Mouse (Mus musculus): ENCODE results near the gene Kctd20.

The Kctd20 gene

DNA sequence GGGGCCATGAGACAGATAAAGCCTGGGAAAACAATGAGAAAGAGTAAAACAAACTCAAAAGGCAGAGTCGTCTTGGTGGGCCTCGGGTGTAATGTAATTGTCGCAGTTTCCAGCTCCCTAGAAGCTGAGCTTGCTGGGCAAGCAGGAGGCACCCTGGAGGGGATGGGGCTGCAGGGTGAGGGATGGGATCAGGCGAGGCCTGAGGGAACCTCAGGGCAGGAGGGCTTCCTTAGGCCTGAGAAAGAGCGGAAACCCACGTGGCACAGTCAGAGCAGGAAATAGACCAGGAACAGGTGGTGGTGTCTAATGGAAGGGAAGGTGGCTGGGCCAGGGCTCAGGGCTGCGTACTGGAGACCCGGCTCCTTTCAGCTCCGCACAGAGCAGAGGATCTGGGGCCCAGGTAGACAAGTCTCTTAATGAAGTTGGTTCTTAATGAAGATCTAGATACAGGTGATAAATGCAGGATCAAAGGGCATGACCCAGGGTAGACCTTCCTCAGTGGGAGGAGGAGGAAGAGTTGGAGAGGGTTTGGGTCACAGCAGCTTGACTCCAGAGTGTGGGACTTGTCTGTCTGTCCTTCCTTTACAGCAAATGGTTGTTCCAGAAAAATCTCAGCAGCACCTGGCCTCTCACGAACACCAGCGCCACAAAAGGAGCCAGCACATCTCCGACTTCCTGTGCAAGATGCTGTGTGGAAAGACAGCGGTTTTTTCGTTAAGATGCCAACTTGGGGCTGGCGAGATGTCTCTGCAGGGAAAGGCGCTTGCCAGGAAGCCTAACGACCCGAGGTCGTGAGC is 17.4 kb upstream of the Kctd20 start:
- DNase-seq = no peak

DNA sequence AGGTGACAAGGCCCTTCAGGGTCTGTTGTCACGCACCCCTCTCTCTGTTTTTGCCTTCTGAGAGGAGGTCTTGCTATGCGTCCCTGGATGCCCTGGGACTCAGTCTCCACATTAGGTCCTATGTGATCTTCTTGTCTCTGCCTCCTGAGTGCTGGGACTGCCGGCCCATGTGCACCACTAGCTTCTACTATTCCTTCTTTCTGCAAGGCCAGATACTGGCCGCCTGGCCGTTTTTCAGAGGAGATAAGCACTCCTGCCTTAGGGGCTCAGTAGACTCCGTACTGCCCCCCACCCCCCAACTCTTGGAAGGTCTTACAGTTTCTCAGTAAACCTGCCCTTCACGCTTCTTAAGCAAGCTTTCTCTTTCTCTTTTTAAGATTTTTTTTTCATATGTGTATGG is 15.6 kb upstream of the Kctd20 start:
- DNase-seq = no peak

GRCm38 (mm10) chr17:28936622-28937345 is 15.0 kb upstream of the Kctd20 start:
- DNase-seq = no peak

DNA sequence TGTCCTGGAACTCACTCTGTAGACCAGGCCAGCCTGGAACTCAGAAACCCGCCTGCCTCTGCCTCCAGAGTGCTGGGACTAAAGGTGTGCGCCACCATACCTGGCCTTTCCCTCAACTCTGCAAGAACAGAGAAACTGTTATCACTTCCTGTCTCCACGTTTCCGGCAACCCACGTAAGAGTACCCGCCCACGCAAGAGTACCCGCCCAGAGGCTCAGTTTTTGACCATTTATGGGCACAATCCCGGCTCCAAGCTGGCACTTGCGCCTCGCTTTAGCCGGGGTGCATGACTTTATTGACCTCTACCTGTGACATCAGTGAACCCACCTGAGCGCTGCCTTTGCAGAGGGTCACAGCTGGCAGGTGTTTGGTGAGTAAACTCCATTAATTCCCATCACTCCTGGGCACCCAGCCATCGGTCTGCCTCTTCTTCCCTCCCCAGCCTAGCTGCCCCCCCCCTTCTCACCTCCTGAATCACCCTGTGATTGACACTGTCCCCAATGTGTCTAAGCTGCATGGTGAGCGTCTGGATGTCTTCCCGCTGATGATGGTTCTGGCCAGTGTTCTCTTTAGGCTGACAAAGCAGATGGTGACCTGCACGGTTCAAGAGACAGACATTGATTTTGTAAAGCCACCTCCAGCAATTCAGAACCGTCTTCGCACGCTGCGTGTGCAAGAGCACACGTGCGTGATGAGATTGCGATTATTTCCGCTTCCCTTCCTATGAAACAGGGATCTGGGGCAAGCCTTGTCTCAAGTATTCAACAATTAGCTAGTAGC is 10.8 kb upstream of the Kctd20 start:
- DNase-seq = no peak

DNA sequence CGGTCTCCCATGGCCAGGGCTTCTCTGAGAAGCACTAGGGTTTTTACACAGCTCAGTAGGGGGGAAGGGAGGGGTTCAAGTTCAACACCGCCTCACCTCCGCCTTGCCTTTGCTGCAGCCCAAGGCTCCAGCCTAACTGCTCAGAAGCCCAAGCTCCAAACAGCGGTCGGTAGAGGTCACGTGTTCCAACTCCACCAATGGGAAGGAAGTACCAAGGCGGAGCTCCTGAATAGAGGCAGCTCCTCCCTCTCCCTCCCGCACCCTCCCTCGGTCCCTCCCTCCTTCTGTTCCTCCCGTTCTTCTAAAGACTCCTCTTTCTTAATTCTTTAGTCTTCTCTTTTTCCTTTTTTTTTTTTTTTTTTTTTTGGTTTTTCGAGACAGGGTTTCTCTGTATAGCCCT is 9.6 kb upstream of the Kctd20 start:
- no peak for DNase-seq

DNA sequence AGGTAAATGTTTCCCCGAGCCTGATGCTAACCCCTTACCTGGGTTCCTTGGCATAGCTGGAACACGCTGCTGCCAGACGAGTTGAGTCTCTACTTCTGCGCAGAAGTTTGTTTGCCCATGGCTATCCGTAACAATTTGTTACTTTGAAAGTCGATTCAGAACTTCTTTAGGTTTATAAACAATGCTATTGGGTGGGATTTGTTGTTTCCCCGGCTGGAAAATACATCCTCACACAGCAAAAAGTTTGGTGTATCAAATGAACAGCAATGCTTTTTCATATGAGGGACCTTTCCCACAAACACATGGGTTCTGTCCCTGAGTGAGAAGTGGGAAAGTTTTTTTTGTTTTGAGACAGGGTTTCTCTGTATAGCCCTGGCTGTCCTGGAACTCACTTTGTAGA is 8.0 kb upstream of the Kctd20 start, which contains the start of gene Pxt1:
Gene Pxt1 (minus strand): TSS at position 101 of the 400 bp plus-strand sequence.
- DNase-seq = no peak

GRCm38 (mm10) chr17:28944481-28944880 is 7.3 kb upstream of the Kctd20 start:
- DNase-seq = no peak

DNA sequence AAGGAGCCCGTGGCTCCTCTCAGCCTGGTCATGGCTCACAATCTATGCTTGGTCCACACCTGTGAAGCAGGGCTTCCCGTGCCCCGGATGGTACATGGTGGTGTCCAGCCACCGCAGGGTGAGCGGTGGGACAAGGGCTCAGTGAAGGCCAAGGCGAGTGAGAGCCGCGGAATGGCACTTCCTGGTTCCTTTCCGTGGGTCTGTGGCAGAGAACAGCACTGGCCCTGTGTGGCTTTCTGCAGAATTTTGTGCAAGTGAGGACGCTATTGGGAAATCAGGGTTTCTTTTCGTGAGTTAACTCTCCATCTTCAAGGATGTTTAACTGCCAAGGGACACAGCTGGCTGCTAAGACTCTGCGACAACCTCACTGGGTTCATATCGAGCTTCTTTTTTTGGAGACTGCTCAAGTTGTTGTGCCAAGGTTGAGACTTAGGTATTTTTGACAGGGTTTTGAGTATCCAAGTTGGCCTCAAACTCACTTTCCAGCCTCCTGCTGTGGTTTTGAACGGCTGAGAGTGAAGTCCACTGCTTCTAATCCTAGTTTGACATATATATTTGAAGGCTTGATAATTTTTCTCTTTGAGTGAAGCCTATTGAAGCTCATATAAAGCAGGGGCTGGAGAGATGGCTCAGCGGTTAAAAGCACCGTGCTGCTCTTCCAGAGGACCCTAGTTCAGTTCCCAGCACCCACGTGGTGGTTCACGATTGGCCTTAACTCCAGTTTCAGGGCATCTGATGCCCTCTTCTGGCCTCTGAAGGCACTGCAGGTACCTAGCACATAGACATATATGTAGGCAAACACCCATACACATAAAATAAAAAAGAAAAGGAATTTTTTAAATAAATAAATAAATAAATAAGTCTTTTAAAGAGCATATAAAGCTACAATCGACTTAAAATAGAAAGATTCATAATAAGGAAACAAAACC is 4.5 kb upstream of the Kctd20 start:
- no peak for DNase-seq

GRCm38 (mm10) chr17:28948661-28949060 is 3.1 kb upstream of the Kctd20 start:
- DNase-seq = no peak

DNA sequence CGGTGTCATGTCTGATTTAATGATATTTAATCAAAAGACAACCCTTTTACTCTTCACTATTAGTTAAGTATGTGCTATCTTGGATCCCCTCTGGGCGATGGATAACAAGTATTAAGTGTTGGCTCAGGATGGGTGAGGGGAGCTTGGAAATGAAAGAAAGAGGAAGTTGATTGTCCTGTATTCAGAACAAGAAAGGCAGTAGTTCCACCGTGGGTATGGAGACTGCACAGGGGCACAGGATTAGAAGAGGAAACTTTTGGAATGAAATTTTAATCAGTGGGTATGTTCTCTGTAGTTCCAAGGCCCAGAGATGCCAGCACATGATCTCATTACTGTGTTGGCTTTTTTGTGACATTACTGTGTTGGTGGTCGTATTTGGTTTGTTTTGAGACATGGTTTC is 999 bp upstream of the Kctd20 start:
- DNase-seq = no peak

DNA sequence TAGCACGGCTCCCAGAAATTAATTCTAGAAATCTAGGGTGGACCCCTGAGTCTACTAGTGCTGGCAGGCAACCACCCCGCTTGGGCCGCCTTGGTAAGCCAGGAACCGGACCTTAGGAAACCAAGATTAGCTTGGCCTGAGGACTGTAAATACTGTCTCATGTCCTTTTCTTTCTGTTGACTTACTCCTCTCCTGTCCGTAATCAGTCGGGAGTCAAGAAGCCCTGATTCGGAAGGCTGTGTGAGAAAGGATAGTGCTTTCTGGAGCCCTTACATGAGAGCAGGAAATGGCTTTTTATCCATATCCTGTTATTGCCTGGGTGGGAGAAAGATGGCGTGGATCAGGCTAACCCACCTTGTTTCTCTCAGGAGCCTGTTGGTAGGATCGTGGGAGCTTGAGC is 1.5 kb downstream of the Kctd20 start:
- no peak for DNase-seq

GRCm38 (mm10) chr17:28954416-28954815 is 2.7 kb downstream of the Kctd20 start:
- no peak for DNase-seq

GRCm38 (mm10) chr17:28960597-28960996 is 8.8 kb downstream of the Kctd20 start:
- no peak for DNase-seq

- DNase-seq = no peak
These were observed 9.8 kb downstream of the Kctd20 start for GRCm38 (mm10) chr17:28961596-28961995.

DNA sequence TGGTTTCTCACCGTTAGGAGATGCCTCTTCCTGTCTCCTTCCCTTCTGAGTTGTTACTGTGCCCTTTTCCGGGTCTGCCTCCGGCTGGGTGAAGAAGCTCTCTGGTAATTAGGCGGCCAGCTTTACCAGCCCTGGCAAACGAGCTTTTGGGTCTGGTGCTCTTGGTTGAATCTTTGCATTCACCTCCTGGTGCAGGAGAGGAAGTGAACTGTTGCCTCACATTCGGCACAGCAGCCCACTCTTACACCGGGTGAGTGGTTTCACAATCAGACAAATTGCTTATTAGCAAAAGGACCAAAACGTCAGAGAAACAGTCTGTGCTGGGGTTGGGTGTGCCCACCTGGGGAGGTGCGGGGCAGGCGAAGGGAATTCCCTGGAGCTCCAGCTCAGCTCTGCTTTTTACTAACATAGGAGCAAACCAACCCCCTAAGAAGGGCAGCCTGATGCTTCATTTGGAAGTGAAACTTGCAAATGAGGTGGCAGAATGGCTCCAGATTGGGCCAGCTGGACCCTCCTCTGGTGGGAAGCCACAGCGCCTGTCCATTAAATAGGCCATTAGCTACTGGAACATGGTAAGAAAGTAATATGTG is 15.4 kb downstream of the Kctd20 start:
- no peak for DNase-seq

DNA sequence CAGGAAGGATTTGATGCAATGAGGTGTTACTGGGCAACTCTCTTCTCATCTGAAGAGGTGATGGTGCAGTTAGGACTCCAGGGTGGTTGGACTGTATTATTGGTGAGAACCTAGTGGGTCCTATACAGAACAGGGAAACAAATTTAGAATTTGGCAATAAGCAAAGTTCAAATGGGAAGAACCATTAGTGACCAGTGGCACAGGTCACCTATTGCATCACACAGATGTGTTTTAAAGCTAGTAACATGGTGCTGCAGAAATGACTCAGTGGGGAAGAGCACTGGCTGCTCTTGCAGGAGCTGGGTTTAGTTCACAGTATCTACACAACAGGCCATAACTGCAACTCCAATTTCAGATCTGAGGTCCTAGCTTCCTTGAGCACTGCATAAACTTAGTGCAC is 18.4 kb downstream of the Kctd20 start:
- no peak for DNase-seq

- no peak for DNase-seq
These were observed 27.3 kb downstream of the Kctd20 start for GRCm38 (mm10) chr17:28979091-28979490.

GRCm38 (mm10) chr17:28981081-28981480 is 29.3 kb downstream of the Kctd20 start:
- DNase-seq = no peak

DNA sequence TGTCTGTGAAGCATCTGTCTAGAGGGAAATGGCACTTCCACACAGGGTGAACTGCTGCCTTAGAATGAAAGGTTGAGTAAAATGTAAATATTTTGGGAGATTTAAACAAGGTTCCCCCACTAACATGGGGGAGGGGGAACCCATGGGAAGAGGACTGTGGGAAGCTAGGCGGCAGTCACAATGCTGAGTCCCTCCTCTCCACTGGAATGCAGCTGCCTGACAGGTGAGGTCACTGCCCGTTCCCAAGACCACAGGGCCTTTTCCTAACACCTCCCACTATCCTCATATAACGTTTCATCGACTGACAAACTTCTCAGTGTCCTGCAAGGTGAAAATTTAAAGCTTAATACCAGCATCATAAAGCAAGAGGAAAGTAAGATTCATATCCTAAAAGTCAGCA is 30.8 kb downstream of the Kctd20 start:
- no peak for DNase-seq

GRCm38 (mm10) chr17:28984724-28985420 is 33.1 kb downstream of the Kctd20 start:
- no peak for DNase-seq

GRCm38 (mm10) chr17:28986833-28987232 is 35.1 kb downstream of the Kctd20 start:
- DNase-seq = no peak
